Mouse (Mus musculus): ENCODE data around the gene Rai1.

- TF ChIP-seq POLR2A (IDR thresholded peaks at IDR 0.05; ENCODE audit: control insufficient read depth in 1 of 2, insufficient read depth in 1 of 2, low read depth in 1 of 2, low read length in 2 of 2, poor library complexity in 1 of 2) (no peak), UBTF (IDR thresholded peaks at IDR 0.05; ENCODE audit: borderline replicate concordance, insufficient read depth, low read depth, low read length) (no peak), EP300 (IDR thresholded peaks at IDR 0.05; ENCODE audit: low read depth in 1 of 2, low read length in 2 of 2) (no peak), CTCF (IDR thresholded peaks at IDR 0.05 in 2 of 3, conservative IDR thresholded peaks at IDR 0.05 in 1 of 3; ENCODE audit: control insufficient read depth in 1 of 3, insufficient read depth in 1 of 3, low read depth in 2 of 3, low read length in 3 of 3, poor library complexity in 1 of 3, severe bottlenecking in 1 of 3) (no peak), MAFK (IDR thresholded peaks at IDR 0.05; ENCODE audit: borderline replicate concordance, low read depth, low read length) (no peak), TCF12 (IDR thresholded peaks at IDR 0.05; ENCODE audit: low read depth, low read length) (no peak)
Measured at GRCm38 (mm10) chr11:60150677-60151076, 45.9 kb downstream of the Rai1 start.

All from MEL (cell line).